Mouse (Mus musculus) CH12.LX (cell line): ENCODE measurements around the gene Zbtb8b. TPM values are rescaled to one million over a fixed set of nuclear protein-coding genes. Genes with fewer than 3 reads are reported as not detected.

ENCODE experiments used
- DNase-seq: peaks from one replicate; pipeline ENCODE4 v3.0.0-alpha.2; 2013; ENCODE audit errors: extremely low read depth
- H3K27ac ChIP-seq: 2 replicates; pipeline ENCODE4 v1.5.1; 2012; ENCODE audit warnings: low read depth, mild to moderate bottlenecking, control low read depth, moderate library complexity; ENCODE audit not compliant: insufficient read depth
- H3K27me3 ChIP-seq: replicated peaks from 2 replicates; pipeline ENCODE3; 2012; ENCODE audit warnings: inconsistent platforms
- H3K36me3 ChIP-seq, 2 experiments: replicated peaks in 1 of 2; 2 replicates each; pipeline versions ENCODE3 to v1.6.1; 2012; ENCODE audit warnings: inconsistent platforms in 1 of 2, low read length in 1 of 2, mild to moderate bottlenecking in 1 of 2, mixed read lengths in 1 of 2, moderate library complexity in 1 of 2; ENCODE audit not compliant: control insufficient read depth in 1 of 2, insufficient read depth in 1 of 2
- H3K4me1 ChIP-seq, 2 experiments: 2 replicates each; pipeline ENCODE4 v1.6.1; 2012; ENCODE audit warnings: inconsistent platforms in 1 of 2, moderate library complexity in 1 of 2; ENCODE audit not compliant: insufficient read depth in 2 of 2, control insufficient read depth in 1 of 2
- H3K4me2 ChIP-seq: 2 replicates; pipeline ENCODE4 v1.6.1; 2012; ENCODE audit warnings: low read depth, mild to moderate bottlenecking, control low read depth; ENCODE audit not compliant: poor library complexity, insufficient read depth, severe bottlenecking
- H3K4me3 ChIP-seq, 3 experiments: fragments of 150-350 bp in 1 of 3; sonication (generic) in 1 of 3; replicated peaks in 1 of 3; 2 replicates each; pipeline versions ENCODE3 to v1.5.1; 2011 to 2012; ENCODE audit warnings: low read depth in 2 of 3, low read length in 2 of 3, mild to moderate bottlenecking in 2 of 3, moderate library complexity in 2 of 3, control low read depth in 1 of 3, improper control_type of control experiment in 1 of 3, inconsistent platforms in 1 of 3, mixed read lengths in 1 of 3; ENCODE audit not compliant: poor library complexity in 1 of 3
- H3K79me2 ChIP-seq: replicated peaks from 2 replicates; pipeline ENCODE4 v1.6.1; 2012; ENCODE audit warnings: mild to moderate bottlenecking, moderate library complexity; ENCODE audit not compliant: control insufficient read depth, poor library complexity, insufficient read depth, severe bottlenecking; ENCODE audit errors: extremely low read depth
- H3K9ac ChIP-seq: 2 replicates; pipeline ENCODE4 v1.6.1; 2012; ENCODE audit warnings: low read depth, mild to moderate bottlenecking, control low read depth, moderate library complexity; ENCODE audit not compliant: insufficient read depth
- H3K9me3 ChIP-seq: replicated peaks from 2 replicates; pipeline ENCODE3; 2012; ENCODE audit warnings: low read length, inconsistent platforms, mixed read lengths
- BHLHE40 ChIP-seq: IDR thresholded peaks from 2 replicates; pipeline ENCODE4 v1.6.1; 2011; ENCODE audit warnings: mild to moderate bottlenecking, low read depth, low read length, improper control_type of control experiment
- CHD2 ChIP-seq: IDR thresholded peaks from 2 replicates; pipeline ENCODE4 v1.6.1; 2011; ENCODE audit warnings: low read length, improper control_type of control experiment
- CTCF ChIP-seq, 2 experiments: IDR thresholded peaks in 1 of 2; conservative IDR thresholded peaks in 1 of 2; 2 replicates each; pipeline ENCODE4 v1.5.1; 2011 to 2012; ENCODE audit warnings: low read depth in 2 of 2, low read length in 2 of 2, improper control_type of control experiment in 1 of 2, inconsistent platforms in 1 of 2, mild to moderate bottlenecking in 1 of 2, moderate library complexity in 1 of 2
- ELF1 ChIP-seq: IDR thresholded peaks from 2 replicates; pipeline ENCODE4 v1.6.1; 2014; ENCODE audit warnings: low read depth, mild to moderate bottlenecking, inconsistent platforms, low read length, improper control_type of control experiment
- EP300 ChIP-seq: IDR thresholded peaks from 2 replicates; pipeline ENCODE4 v1.6.1; 2011; ENCODE audit warnings: low read length, improper control_type of control experiment
- HCFC1 ChIP-seq: IDR thresholded peaks from 2 replicates; pipeline ENCODE4 v1.6.1; 2012; ENCODE audit warnings: low read depth, mild to moderate bottlenecking, inconsistent platforms, low read length, improper control_type of control experiment
- JUND ChIP-seq: conservative IDR thresholded peaks from 2 replicates; pipeline ENCODE4 v1.6.1; 2011; ENCODE audit warnings: low read depth, low read length, improper control_type of control experiment
- MAX ChIP-seq: IDR thresholded peaks from 2 replicates; pipeline ENCODE4 v1.6.1; 2011; ENCODE audit warnings: low read length, improper control_type of control experiment
- MXI1 ChIP-seq: IDR thresholded peaks from 2 replicates; pipeline ENCODE4 v1.6.1; 2011; ENCODE audit warnings: mild to moderate bottlenecking, low read depth, low read length, improper control_type of control experiment
- MYC ChIP-seq: IDR thresholded peaks from 2 replicates; pipeline ENCODE4 v1.6.1; 2011; ENCODE audit warnings: low read depth, mild to moderate bottlenecking, improper control_type of control experiment, low read length
- NRF1 ChIP-seq: IDR thresholded peaks from 2 replicates; pipeline ENCODE4 v1.6.1; 2014; ENCODE audit warnings: low read depth, mild to moderate bottlenecking, inconsistent platforms, low read length, improper control_type of control experiment, moderate library complexity
- PAX5 ChIP-seq: IDR thresholded peaks from 2 replicates; pipeline ENCODE4 v1.6.1; 2012; ENCODE audit warnings: low read length, inconsistent platforms, mixed read lengths
- POLR2AphosphoS2 ChIP-seq: IDR thresholded peaks from 2 replicates; pipeline ENCODE4 v1.6.1; 2011; ENCODE audit warnings: low read depth, low read length, improper control_type of control experiment
- SMC3 ChIP-seq: IDR thresholded peaks from 2 replicates; pipeline ENCODE4 v1.6.1; 2011; ENCODE audit warnings: low read depth, low read length, improper control_type of control experiment
- TBP ChIP-seq: conservative IDR thresholded peaks from 2 replicates; pipeline ENCODE4 v1.6.1; 2011; ENCODE audit warnings: low read depth, low read length, improper control_type of control experiment
- TCF12 ChIP-seq: IDR thresholded peaks from 2 replicates; pipeline ENCODE4 v1.6.1; 2014; ENCODE audit warnings: low read depth, mild to moderate bottlenecking, inconsistent platforms, low read length, improper control_type of control experiment
- UBTF ChIP-seq: IDR thresholded peaks from 2 replicates; pipeline ENCODE4 v1.6.1; 2012; ENCODE audit warnings: low read depth, mild to moderate bottlenecking, inconsistent platforms, low read length, improper control_type of control experiment, moderate library complexity
- USF2 ChIP-seq: conservative IDR thresholded peaks from 2 replicates; pipeline ENCODE4 v1.6.1; 2011; ENCODE audit warnings: low read depth, low read length, improper control_type of control experiment
- ZMIZ1 ChIP-seq: IDR thresholded peaks from 2 replicates; pipeline ENCODE4 v1.6.1; 2012; ENCODE audit warnings: low read depth, mild to moderate bottlenecking, inconsistent platforms, low read length, improper control_type of control experiment
- ZNF384 ChIP-seq: IDR thresholded peaks from 2 replicates; pipeline ENCODE4 v1.6.1; 2012; ENCODE audit warnings: low read depth, low read length, improper control_type of control experiment, inconsistent platforms
- dilution Hi-C: fragments of 300-500 bp; cut with MboI; formaldehyde crosslinking; loops from 2 replicates; pipeline ENCODE4 v1.14.3; 2020; ENCODE audit warnings: low sequenced_read_pairs; ENCODE audit not compliant: extremely low pct_unique_long_range_greater_than_20kb, extremely low pct_ligation_motif_present
- in situ Hi-C: fragments of 300-500 bp; cut with MboI; formaldehyde crosslinking; loops from 3 replicates; pipeline ENCODE4 v1.14.3; 2019; ENCODE audit warnings: low sequenced_read_pairs, low pct_ligation_motif_present, low pct_unique_long_range_greater_than_20kb, mixed read lengths
- polyA plus RNA-seq: library from polyadenylated mRNA; unstranded; fragments of >175 nt; gene quantifications from 2 replicates; pipeline ENCODE4 v1.2.1, GENCODE M21; 2012; ENCODE audit warnings: low read depth; ENCODE audit not compliant: insufficient read length
- total RNA-seq, 2 experiments: library from RNA; depleted of rRNA; stranded (reverse); fragments of 300-350 nt in 1 of 2; fragments of >200 nt in 1 of 2; gene quantifications; 2 replicates each; pipeline ENCODE4 v1.2.3; 2012 to 2014

Gene Zbtb8b
- total and polyA plus RNA-seq, 3 experiments: 0.04 TPM; not detected in 2

- DNase-seq: no peak
- Histone ChIP-seq H3K4me1 (peaks cover 0 to 6% of the 10 kb centered on the region in 2 experiments; a peak in 2 of 4 replicates), H3K79me2 (no peaks in the 10 kb centered on the region), H3K36me3 (no peaks in the 10 kb centered on the region), H3K4me2 (no peak overlapping the region), H3K27me3 (peaks cover 31% of the 10 kb centered on the region), H3K27ac (no peak overlapping the region), H3K4me3 (no peak overlapping the region), H3K9ac (no peak overlapping the region), H3K9me3 (peaks cover 3% of the 10 kb centered on the region)
- in situ Hi-C loops (no loop called here), dilution Hi-C loops (no loop called here)
- TF ChIP-seq TBP (no peak), CTCF (conservative IDR thresholded peaks at IDR 0.05 in 1 of 2, IDR thresholded peaks at IDR 0.05 in 1 of 2; ENCODE audit: low read depth in 2 of 2, low read length in 2 of 2) (no peak), MAX (no peak), ZMIZ1 (no peak), USF2 (no peak), MYC (no peak), BHLHE40 (no peak), CHD2 (no peak), TCF12 (no peak), SMC3 (no peak), MXI1 (no peak)
These were observed 58.6 kb downstream of the Zbtb8b start for GRCm38 (mm10) chr4:129382029-129382428.

GRCm38 (mm10) chr4:129381148-129381547, 59.5 kb downstream of the Zbtb8b start:
- TF ChIP-seq PAX5 (no peak), TCF12 (no peak), NRF1 (no peak), BHLHE40 (no peak), UBTF (no peak), POLR2AphosphoS2 (no peak), EP300 (no peak), CHD2 (no peak), MAX (no peak), HCFC1 (no peak), JUND (no peak), ELF1 (no peak), MYC (no peak), ZNF384 (no peak)
- H3K4me2 ChIP-seq: no peak overlapping the region
- no peak overlapping the region for H3K9ac ChIP-seq
- peaks cover 5% of the 10 kb centered on the region for H3K9me3 ChIP-seq
- peaks cover 38% of the 10 kb centered on the region for H3K27me3 ChIP-seq
- H3K27ac ChIP-seq: no peak overlapping the region
- peaks cover 0 to 6% of the 10 kb centered on the region in 2 experiments; a peak in 1 of 4 replicates for H3K4me1 ChIP-seq
- H3K79me2 ChIP-seq: no peaks in the 10 kb centered on the region
- no peaks in the 10 kb centered on the region for H3K36me3 ChIP-seq
- in situ Hi-C loops (no loop called here), dilution Hi-C loops (no loop called here)
- DNase-seq: no peak
- H3K4me3 ChIP-seq: no peak overlapping the region
